Mouse (Mus musculus) cortical plate, adult 2 months (tissue): ENCODE results near the gene Hoxc11.

Source experiments
- CTCF ChIP-seq: fragments of 200-500 bp; IDR thresholded peaks from 2 replicates; pipeline ENCODE4 v1.5.1; 2011; ENCODE audit warnings: mild to moderate bottlenecking, control low read depth, low read length; ENCODE audit not compliant: insufficient read depth; ENCODE audit errors: extremely low read depth
- POLR2A ChIP-seq: fragments of 200-500 bp; IDR thresholded peaks from 2 replicates; pipeline ENCODE4 v1.6.1; 2011; ENCODE audit warnings: mild to moderate bottlenecking, low read length, control low read depth; ENCODE audit not compliant: insufficient read depth; ENCODE audit errors: extremely low read depth

DNA sequence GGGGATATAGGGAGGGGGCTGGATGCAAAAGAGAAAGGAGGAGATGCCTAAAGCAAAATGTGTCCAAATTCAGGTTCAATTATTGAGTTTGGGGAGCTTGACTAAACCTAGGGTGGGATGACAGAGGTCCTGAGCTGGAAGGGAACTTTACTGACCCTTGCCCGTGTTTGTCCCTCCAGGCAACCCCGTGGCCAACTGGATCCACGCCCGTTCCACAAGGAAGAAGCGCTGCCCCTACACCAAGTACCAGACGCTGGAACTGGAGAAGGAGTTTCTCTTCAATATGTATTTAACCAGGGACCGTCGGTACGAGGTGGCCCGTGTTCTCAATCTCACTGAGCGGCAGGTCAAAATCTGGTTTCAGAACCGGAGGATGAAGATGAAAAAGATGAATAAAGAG lies 29.5 kb downstream of the Hoxc11 start:
- TF ChIP-seq CTCF (no peak), POLR2A (no peak)
